Mouse (Mus musculus): Measurements from ENCODE around the gene Gnao1.

The Gnao1 gene

DNA sequence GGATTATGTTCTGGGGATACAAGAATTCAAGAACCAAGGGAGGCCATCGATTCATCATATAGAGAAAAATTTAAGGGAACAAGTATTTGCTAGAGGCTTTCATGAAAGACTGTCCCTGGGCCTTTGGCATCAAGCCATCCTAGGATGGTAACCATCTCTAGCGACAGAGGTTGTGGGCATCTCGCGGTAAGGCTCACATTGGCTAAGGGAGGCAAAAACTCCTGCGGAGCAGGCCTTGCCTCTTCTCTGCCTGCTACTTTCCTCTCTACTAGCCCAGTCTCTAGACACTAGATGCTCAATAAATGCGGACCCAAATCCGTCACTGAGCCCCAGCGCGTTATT, at the start of gene Gnao1:
Gene Gnao1 (plus strand): TSS at position 281 of the 342 bp plus-strand sequence.
- no peak for DNase-seq (ENCODE audit: low spot score in 2 of 2)

DNA sequence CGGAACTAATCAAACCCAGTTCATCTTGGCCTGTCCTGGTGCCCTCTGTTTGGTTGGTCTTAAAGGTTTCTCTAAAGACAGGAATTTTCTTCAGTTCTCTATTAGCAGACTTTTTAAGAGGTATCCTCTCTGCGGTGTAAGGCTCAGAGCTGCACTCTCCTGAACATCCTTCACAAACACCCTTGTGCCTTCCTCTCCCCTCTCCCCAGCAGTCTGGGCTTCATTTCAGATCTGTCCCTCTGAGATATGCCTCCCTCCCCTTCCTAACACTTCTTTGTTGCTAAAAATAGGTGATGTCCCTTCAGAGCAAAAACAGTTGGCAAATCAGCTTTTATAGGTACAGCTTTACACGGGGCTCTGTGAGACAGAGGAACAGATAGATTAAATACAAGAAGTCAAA, 32.2 kb upstream of the Gnao1 start:
- no peak for DNase-seq (ENCODE audit: low spot score in 2 of 2)

DNA sequence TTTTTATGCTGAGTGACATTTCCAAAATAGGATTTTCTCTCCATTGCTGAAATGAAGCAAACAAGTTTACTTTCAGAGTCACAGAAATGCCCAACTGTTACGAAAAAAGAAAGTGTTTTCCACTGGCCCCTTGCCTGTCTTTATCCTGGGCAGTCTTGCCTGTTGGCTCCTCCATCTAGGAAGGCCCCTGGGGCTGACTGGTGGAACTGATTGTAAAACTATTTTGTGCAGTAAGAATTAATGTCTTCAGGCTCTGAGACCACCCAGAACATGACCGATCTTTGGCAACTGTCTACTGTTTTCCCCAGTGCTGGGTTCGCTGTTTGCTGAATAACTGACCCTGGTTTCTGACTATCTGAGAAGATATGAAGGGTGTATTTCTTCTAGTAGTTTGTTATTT, 540 bp upstream of the Gnao1 start:
- DNase-seq (ENCODE audit: low spot score in 2 of 2) = no peak

DNA sequence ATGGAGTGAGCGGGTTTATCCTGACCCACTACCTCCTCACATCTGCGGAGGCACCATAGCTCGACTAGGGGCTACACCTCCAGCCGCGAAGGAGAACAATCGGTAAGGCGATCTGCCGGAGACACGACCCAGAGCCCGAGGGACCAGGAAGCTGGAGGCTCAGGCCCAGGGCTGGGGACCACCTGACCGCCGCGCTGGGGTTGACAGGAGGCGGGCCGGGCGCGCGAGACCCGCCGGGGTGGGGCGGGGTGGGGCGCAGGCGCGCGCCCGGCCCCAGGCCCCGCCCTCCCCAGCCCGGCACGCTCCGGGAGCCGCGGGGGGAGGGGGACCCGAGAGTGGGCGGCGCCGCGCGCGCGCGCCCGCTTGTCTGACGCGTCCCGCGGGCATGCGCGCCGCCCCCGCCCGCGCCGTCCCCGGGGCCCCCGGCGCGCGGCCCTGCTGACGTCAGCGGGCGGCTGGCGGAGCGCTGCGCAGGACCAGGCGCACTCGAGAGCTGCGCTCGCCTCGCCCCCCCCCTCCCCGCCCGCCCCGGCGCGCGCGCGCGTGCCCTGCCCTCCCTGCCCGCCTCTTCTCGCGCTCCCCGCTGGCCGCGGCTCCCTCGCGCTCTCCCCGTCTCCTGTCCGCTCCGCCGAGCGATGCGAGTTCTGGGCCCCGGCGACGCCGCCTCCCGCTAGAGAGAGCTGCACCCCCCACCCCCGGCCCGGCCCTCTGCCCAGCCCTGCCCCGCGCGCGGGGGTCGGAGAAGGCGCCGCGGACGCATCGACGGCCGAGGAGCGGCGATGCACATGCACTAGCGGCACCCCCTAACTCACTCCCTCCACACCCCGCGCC, 477 bp downstream of the Gnao1 start:
- peak; percentile 82 to 85 for DNase-seq (ENCODE audit: low spot score in 2 of 2)

DNA sequence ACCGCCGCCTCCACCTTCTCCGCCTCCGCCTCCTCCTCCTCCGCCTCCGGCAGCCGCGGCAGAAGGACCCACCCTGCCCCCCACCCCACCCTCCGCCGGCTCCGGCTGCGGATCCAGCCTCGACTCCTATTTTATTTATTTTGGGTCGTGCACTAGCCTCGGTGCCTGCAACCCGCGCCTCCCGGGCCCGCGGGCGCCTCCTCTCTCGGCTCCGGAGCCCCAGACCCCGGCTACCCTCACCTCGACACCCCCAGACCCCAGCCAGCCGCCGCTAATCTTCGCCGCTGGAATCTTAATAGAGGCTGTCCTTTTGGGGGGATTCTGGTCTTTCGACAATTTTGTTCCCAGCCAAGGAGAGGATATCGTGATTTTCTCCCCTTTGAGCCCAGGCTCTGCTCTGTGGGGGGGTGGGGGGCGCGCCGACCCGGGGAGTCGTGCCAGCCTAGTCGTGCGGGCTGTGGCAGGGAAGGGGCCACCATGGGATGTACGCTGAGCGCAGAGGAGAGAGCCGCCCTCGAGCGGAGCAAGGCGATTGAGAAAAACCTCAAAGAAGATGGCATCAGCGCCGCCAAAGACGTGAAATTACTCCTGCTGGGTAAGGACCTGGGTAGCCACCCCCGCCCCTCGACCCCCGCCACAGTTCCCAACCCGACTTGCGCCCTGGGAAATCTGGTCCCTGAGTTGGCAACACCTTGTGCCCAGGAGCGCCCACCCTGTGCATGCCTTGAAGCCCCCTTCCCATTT, 1.3 kb downstream of the Gnao1 start:
- DNase-seq (ENCODE audit: low spot score in 2 of 2) = no peak

DNA sequence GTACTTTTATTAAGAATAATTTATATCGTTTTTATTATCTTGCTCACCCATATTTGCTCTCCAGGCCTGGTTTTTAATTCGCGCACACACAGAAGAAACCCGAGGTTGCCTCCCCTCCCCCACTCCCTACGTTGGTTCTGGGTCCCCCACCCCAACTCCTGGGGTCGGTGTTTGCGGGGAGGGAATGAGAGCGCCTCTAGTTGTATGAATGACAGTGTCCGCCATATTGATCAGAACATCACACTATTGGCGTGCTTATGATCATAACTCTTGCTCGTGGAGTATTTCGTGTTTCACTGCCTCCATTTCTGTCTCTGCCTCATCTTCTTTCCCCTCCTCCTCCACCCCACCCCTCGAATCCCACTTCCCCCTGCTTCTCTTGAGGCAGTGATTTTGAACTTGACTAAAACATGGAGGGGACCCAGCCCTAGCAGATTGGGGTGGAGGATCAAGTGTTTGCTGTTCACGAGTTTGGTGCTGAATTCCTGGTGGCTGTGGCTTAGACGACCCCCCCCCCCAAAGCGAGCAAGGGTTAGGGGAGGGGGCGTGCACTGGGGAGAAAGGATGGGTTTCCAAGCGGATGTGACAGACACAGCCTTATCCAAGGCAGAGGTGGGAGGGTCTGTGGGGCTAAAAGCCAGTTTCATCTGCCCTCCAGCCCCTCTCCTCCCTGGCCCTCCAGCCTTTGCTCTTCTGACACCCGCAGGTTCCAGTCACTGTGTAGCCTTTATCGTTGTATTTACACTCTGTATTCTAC, 2.1 kb downstream of the Gnao1 start:
- DNase-seq (ENCODE audit: low spot score in 2 of 2) = no peak

DNA sequence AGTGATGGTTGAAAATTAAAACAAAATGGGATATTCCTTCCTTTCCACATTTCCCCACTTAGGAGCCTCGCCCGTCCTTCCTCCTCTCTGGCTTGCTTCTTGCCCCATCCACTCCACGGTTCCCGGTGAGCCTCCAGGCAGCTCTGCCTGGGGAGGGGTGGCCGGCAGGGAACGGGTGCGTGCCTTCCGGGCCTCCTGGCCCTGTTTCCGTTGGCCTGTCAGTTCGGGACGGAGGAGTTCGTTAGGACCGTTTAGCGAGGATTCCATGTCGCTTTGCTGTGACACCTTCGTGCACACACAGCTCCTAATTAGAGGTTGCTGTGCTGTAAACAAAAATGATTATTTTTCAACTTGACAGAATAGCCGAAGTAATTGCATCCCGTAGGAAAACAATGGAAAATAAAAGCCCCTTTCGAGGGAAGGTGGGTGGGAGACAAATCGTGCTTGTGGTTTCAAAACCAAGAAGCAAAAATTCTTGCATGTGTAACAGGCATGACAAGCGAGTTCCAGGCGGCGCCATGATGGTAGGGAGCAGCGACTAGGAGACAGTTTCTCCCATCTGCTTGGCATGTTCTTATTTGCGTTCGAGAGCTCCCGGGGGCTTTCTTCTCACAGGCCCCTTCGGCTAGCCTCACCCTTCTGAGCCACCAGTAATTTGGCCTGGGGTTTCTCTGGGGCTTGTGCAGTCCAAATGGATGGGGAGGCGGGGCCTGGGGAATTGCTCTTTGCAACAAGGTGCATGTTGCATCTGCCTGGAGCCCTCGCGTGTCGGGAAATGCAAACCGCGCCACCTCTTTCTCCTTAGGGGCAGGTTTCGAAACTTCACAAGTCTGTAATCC, 3.0 kb downstream of the Gnao1 start:
- DNase-seq (ENCODE audit: low spot score in 2 of 2) = peak in 1 of 2 experiments; percentile 33

DNA sequence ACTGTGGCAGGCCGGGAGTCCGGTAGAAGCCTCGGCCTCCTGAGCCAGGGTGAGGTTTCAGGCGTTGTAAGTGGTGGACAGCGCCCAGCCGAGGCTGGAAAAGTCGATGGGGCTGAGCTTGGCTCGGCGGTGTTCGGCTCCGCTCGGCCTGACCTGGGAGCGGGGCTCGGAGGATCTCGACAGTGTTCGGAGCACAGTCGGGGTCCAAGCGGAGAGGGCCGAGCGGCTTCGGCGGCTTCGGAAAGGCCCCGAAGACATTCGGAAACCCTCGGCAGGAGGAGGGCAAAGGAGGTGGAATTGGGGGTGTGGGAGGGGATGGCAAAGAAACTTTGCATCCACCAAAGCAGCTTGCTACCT, 3.6 kb downstream of the Gnao1 start:
- DNase-seq (ENCODE audit: low spot score in 2 of 2) = peak; percentile 73

DNA sequence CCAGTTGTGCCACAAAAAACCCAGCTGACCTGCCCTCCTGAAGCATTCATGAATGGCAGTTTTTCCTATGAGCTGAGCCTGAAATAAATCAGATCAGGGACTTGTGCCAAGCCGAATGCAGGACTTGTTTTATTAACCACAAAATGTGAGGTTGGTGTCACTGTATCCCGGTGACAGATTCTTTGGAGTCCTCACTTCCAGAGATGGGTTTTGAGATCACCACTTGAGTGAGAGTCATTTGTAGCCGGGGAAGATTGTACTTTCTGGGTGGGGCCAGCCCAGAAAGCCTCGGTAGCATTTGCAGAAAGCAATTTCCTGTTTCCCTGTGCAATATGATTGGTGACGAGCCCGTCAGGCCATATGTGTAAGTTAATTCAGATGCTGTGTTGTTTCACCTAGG, 4.5 kb downstream of the Gnao1 start:
- no peak for DNase-seq (ENCODE audit: low spot score in 2 of 2)

DNA sequence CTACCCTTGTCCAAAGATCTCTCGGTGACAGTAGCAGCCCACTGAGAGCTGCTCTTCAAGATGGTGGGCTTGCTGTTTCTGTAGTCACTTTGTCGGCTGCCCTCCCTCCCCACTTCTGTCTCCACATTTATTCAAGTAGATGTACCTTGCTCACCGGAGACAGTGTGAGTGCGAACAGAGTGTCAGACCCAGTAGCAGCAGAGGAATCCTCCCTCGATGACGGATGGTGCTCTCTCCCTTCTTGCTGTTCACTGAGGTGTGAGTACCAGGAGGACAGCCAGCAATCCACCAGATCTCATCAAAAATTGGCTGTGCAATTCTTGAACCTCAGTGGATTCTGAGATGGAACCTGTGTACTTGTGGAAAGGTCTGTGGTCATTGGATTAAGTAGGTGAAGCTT, 6.5 kb downstream of the Gnao1 start:
- DNase-seq (ENCODE audit: low spot score in 2 of 2) = no peak

DNA sequence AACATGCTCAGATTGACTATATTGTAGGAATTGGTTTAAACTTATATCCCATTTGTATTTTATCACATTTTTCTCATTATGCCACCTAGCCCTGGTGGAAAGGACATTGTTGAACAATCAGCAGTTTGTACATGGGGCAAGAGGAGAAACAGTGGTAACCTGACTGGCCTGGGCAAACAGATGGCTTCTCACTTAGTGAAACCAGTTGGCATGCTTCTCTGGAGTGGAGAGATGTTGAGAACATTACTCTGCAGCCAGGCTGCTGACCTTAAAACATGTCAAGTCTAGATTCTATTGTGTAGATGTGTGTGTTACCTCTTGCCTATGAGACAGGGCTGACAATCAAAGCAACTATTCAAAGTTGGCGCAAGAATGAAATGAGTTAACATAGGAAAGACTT, 7.6 kb downstream of the Gnao1 start:
- DNase-seq (ENCODE audit: low spot score in 2 of 2) = no peak

DNA sequence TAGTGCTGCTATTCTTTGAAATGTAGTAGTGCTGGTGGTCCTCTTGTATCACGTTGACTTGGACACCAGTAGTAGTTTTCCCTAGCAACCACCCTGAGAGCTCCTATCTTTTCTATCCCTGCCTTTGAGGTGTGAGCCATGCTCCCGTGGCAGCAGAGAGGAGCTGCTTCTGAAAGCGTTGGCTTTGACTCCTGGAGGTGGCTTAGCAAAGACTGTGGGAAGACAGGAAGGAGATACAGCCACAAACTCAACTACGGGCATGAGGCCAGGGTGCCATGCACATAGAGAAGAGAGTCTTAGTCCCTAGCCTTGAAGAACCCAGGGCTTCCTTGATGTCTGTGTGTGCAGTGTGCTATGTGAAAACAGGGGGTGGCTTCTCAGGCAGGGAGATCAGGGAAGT, 10.2 kb downstream of the Gnao1 start:
- no peak for DNase-seq (ENCODE audit: low spot score in 2 of 2)

DNA sequence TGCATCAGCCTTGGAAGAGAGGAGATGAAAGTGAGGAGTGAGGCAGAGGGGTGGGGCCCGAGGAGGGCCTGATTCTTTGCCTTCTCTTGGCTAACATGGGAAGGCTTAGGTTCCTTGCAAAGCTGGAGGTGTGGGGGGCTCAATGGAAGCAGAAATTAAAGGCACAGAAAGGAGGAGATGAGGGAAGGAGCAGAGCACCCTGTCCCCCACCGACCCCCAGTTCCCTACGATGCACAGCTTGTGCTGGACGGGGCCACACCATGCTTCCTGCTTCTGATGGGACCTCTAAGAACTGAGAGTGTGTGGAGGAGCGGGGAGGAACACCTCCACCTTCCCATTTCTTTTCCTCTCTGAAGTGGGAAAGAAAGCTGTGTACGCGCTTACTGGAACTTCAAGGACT, 11.6 kb downstream of the Gnao1 start:
- DNase-seq (ENCODE audit: low spot score in 2 of 2) = no peak

DNA sequence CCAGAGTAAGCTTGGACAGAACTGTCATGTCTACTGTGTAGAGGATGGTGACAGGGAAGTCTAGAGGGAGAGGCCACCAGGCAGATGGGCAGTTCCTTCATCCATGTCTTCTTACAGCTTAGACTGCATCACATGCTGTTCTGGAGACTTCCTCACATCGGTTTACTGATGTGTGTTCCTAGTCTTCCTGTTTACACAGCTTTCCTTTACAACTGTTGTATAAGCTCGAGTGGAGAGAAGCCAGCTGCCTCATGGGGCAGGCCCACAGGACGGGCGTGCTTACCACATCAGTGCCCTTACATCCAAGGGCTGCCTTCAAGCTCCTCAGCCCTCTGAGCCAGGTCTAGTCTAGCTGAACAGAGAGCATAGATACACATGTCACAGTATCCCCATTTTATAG, 15.6 kb downstream of the Gnao1 start:
- DNase-seq (ENCODE audit: low spot score in 2 of 2) = no peak

DNA sequence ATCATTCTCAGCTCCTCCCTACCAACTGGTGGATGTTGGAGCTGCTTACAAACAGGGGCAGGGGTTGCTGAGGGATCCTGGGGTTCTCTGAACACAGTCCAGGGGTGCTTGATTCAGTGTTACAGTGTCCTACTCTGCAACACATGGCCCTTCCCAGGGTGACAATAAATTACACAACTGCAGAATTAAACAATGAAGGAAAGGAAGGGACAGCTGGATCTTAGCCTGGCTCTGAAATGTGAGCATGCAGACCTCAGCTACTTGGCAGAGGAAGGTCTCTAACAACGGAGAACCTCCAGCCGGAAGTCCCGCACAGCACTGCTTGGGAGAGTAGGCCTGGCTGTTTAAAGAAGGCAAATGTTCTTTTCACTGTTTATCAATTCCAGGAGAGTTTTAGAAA, 20.9 kb downstream of the Gnao1 start:
- no peak for DNase-seq (ENCODE audit: low spot score in 2 of 2)

DNA sequence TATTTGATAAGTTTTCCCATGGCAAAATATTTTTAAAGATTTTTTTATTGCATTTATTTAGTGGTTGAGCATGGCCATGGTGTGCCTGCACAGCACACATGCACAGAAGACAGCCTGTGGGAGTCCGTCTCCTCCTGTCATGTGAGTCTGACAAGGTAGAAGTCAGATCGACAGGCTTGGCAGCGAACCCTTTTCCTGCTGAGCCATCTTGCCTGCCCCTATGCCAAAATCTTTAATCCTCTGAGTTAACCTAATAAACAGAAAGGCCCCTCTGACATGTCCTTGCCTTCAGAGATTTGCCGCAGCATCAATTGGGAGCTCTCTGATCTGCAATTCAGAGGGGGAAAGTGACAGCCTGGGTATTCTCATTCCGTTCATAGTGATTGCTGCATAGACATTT, 26.0 kb downstream of the Gnao1 start:
- no peak for DNase-seq (ENCODE audit: low spot score in 2 of 2)

DNA sequence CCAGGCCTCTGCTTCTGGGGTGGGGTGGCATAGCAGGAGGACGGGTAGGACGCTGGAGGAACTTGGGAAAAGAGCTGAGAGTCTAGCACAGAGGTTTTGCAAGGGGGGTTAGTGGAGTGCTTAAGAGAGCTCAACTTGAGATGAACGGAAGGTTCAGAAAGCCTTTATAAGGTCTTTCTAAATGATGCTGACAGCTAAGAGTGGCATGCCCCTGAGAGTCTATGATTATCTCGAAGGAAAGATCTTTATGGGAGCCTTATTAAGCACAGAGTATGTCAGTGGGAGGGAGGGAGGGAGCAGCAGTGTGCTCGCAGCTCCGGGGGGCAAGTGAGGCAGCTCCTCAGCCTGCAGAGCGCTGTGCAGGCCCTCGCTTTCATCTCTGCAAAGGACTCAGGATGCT, 29.3 kb downstream of the Gnao1 start:
- DNase-seq (ENCODE audit: low spot score in 2 of 2) = no peak

DNA sequence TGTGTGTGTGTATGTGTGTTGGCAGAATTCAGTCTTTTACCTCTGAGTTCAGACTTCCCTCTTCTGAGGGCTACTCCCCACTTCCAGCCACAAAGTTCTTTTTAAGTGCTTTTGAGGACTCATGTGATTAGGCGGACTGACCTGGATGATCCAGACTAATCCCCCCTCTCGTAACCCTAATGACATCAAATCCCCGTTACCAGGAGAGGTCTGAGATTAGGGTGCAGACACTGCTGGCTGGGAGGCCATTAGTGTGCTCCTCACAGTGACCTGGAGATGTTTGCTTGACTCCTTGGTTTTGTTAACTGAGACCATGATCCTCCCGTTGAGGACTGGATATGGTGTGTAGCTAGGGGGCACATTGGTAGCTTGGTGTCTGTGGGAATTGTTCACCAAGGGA, 30.7 kb downstream of the Gnao1 start:
- no peak for DNase-seq (ENCODE audit: low spot score in 2 of 2)

DNA sequence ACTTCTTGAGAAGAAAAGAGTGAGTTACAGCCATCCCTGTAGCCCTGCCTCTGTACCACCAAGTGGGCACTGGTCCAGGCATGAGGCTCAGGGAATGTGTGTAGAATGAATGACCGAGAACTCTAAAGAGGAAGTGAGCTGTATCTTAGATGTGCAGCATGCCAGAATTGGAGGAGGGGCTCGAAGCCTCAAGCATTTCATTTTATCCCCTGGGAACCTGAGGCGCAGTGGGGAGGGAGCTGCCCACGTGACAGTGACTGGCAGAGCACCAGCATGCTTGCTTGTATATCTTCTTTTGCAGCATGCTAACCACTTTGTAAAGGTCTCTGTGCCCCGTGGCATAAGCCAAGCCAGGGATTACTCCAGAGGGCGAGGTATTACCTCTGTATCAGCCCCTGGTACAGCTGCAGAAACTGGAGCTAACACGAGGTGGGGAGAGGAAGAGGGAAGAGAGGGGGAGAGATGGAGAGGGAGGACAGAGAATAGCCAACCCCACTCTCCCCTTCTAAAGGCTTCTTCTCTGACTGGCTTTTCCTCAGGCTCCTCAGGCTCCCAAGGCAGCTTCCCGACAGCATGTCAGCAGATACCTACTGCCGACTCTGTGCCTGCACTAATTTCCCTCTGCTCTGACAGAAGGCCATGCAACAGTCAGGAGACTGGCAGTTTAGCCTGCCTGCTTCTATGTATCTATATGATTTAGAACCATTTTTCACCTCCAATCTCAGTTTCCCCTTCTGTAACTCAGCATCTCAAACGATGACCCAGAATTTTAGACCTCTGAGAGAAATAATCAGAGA, 31.4 kb downstream of the Gnao1 start:
- DNase-seq (ENCODE audit: low spot score in 2 of 2) = peak; percentile 51 to 63

DNA sequence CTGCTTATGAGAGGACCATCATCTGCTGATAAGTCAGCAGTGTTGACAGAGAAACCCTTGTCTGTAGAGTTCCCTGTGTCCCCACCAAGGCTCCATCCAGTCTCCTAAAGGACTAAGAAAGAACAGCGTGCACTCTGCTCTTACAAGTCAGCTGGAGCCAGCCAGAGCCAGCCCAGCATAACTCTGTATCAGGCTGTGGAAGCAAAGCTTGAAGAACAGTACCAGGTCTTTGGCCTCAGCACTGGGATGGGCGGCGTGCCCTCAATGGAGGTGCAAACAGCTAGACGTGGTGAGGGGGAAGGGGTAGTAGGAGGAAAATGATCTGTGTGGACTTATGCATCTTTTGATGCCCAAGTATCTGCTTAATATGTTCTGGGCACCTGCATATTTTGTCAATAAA, 32.8 kb downstream of the Gnao1 start:
- DNase-seq (ENCODE audit: low spot score in 2 of 2) = no peak
